Mouse (Mus musculus) left cerebral cortex, postnatal 25 days (tissue): ENCODE data around the gene Dxo. TPM values are rescaled to one million over a fixed set of nuclear protein-coding genes. Genes with fewer than 3 reads are reported as not detected.
"Not testable (repeated sequence)": the region's sequence is repeated elsewhere in the genome, so short reads cannot be mapped to it uniquely, and the experiment has no call there.

Source experiments
- DNase-seq, 2 experiments: peaks; one replicate each; pipeline ENCODE4 v3.0.0; 2022; ENCODE audit warnings: low spot score in 2 of 2, mixed read lengths in 1 of 2
- intact Hi-C: fragments of 180-260 bp; cut with DNase I; formaldehyde crosslinking; loops from one replicate; pipeline ENCODE4 v1.15.1; 2025
- total RNA-seq, 2 experiments: library from RNA; stranded (reverse); gene quantifications; 2 replicates each; pipeline ENCODE4 v1.2.3; 2021

Dxo gene
- total RNA-seq, result 10 to 100 TPM; 35.9 to 37.1 TPM

DNA sequence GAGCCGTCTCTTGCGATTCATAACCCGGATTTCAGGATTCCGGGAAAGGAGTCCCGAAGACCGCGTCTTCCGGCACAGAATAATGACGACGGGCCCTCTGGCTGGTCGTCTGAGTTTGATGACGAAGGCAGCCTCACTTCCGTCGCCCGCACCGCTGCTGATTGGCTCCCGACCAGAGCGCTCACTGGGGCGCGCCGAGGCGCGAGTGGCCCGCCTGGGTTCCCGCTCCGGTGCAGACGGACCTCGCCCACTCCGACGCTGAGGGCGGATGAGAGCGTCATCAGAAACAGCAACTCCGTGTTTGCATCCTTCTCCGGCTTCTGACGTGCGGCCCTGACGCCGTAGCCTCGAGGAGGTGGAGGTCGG, at the start of gene Dxo, which contains the start of gene Stk19:
Gene Dxo (plus strand): TSS at position 164 of the 366 bp plus-strand sequence.
Gene Stk19 (minus strand): TSS at position 90 of the 366 bp plus-strand sequence.
- peak; percentile 99 for DNase-seq
- intact Hi-C loops, result loop anchor here (1.0 kb wide), 1 partner anchor 13 kb away; the partner anchor contains the start of genes Nelfe and Skiv2l

DNA sequence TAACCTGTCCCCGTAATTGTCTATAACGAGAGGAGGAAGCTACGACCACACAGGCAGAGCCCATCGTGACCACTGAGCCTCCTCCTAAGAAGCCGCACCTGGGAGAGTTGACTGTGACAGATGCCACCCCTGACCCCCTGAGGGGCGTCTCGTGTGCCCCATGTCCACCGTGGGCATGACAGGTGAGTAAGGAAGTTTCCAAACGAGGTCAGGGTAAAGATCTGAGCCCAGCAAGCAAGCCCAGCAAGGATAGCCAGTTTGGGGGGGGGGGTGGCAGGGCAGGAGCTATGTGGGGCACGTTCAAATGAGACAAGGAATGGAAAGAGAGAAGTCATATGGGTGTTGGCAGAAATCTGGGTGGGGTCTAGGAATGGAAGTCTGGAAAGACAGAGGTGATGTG, 41.8 kb upstream of the Dxo start:
- DNase-seq, result no peak
- intact Hi-C loops, result no loop called here

DNA sequence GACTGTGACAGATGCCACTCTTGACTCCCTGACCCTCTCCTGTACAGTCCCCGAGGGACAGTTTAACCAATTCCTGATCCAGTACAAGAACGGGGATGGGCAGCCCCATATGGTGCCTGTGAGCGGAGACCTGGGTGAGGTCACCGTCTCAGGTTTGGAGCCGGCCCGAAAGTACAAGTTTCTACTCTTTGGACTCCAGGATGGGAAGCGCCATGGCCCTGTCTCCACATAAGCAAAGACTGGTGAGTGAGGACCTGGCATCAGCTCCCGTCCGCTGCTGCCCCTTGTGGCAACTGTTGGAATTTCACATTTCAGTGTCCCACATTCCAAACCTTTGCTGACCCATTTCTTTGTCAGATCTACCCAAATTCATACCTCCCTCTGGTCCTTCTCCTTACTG, 41.2 kb upstream of the Dxo start:
- intact Hi-C loops, result no loop called here
- peak in 1 of 2 experiments; percentile 21 for DNase-seq

DNA sequence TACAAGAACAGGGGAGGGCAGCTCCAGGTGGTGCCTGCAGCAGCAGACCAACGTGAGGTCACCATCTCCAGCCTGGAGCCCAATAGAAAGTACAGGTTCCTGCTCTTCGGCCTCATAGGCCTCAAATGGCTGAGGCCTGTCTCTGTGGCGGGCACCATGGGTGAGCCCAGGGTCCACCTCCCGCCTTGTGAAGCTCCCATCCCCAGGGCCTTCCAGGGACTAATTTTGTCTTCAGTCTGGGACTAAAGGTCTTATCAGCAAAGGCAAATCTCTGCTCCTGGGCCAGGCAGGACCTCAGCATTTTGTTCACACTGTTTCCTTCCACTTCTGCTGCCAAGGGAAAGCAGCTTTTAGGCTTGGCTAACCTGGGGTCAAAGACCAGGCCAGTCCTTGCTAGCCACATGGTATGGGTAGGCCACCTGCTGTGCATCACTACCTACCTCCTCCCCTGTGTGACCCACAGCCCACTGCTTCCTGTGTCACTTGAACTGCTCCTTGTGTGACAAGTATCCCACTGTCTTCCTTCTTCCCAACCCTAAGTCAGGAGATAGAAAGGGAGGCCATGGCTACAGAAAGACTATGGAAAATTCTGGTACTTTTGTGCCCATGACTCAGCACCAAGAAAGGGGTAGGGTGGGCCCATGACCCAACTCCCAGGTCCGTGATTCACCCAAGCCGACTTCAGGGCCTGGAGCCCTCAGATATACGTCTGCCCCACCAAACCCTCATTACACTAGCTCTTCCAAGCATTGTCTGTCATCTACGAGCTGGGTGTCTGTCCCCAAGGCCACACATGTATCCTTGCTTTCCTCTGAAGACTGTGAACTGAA, 40.3 kb upstream of the Dxo start:
- intact Hi-C loops, result no loop called here
- no peak for DNase-seq

GRCm38 (mm10) chr17:34797211-34797995, 39.4 kb upstream of the Dxo start:
- DNase-seq, intact Hi-C loops: not testable (repeated sequence)

GRCm38 (mm10) chr17:34798071-34798470, 38.7 kb upstream of the Dxo start:
- DNase-seq, intact Hi-C loops: not testable (repeated sequence)

- intact Hi-C loops, result no loop called here
- no peak for DNase-seq
Measured at GRCm38 (mm10) chr17:34798866-34799530, 37.8 kb upstream of the Dxo start.

DNA sequence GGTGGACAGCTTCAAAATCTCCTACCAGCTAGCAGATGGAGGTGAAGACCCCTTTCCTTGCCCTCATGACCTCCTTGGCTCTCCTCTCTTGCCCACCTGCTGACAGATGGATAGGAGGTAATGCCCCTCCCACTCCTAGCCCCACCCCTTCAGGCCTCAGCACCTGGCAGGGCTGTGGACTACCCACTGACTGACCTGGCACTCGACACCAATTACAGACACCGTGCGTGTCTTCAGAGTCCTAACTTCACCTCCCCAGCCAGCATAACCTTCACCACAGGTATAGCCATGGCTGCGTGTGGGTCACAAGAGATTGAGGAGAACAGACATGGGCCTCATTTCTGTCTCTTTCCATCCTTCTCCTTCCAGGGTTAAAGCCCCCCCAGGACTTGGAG, 37.3 kb upstream of the Dxo start:
- intact Hi-C loops, result no loop called here
- DNase-seq, result no peak

- intact Hi-C loops, DNase-seq: not testable (repeated sequence)
Measured at GRCm38 (mm10) chr17:34800781-34801305, 36.0 kb upstream of the Dxo start.

- intact Hi-C loops, result loop anchor here (2.0 kb wide), 1 partner anchor 84 kb away; no protein-coding TSS in a partner anchor
- DNase-seq, result not testable (repeated sequence)
Measured at GRCm38 (mm10) chr17:34802756-34803155, 34.1 kb upstream of the Dxo start.

- not testable (repeated sequence) for DNase-seq
- intact Hi-C loops, result loop anchor here (2.0 kb wide), 1 partner anchor 85 kb away; no protein-coding TSS in a partner anchor
Measured at GRCm38 (mm10) chr17:34803367-34803766, 33.5 kb upstream of the Dxo start.

- DNase-seq, intact Hi-C loops: not testable (repeated sequence)
Measured at GRCm38 (mm10) chr17:34804301-34804700, 32.5 kb upstream of the Dxo start, which contains the start of gene Cyp21a1. Cyp21a1 (minus strand) TSS chr17:34804561.

- intact Hi-C loops, result no loop called here
- DNase-seq, result no peak
Measured at GRCm38 (mm10) chr17:34804871-34805562, 31.8 kb upstream of the Dxo start.

DNA sequence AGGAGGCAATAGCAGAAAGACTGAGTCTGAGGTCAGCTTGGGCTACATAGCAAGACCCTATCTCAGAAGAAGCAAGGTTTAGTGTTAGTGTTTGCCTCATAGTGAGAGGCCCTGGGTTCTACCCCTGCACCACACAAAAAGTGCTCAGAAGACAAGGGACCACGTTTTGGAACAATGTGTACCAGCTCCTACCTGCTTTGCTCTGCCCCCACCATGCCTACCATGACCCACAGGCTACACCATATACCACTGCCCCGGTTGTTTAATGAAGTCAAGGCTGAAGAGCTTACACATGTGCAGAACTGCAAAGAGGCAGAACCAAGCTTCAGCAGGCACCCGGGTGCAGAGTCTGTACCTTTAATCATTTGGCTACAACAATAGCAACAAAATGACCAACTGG, 29.6 kb upstream of the Dxo start:
- no peak for DNase-seq
- intact Hi-C loops, result no loop called here

DNA sequence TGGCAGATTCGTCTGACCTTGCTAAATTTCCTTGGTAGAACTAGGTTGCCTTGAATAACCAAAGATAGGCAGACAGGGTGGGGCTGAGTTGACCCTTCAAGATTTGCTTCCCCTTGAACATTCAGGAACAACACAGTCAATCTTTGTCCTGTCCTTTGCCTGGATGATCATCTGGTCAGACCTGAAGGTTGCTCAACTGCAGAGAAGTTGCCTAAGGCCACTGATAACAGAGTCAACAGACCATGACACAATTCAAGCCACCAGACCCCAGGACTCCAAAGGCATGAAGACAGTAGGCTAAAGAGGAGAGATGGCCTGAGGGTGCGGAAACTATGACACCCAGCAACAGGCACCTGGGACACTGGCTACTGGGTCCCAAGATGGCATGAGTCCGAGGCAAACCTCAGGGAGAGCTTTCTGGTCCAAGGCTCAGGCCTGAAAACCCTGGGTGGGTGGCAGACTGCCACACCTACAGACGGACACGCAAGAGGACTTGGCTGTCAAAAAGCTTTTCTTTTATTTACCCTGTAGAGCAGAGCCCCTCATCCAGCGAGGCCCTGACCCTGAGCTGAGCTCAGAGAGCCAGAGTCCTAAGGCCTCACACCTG, 28.1 kb upstream of the Dxo start:
- no peak for DNase-seq
- intact Hi-C loops, result no loop called here

GRCm38 (mm10) chr17:34810411-34810810, 26.4 kb upstream of the Dxo start:
- DNase-seq, result not testable (repeated sequence)
- intact Hi-C loops, result loop anchor here (5.0 kb wide), 1 partner anchor 158 kb away; no protein-coding TSS in a partner anchor

DNA sequence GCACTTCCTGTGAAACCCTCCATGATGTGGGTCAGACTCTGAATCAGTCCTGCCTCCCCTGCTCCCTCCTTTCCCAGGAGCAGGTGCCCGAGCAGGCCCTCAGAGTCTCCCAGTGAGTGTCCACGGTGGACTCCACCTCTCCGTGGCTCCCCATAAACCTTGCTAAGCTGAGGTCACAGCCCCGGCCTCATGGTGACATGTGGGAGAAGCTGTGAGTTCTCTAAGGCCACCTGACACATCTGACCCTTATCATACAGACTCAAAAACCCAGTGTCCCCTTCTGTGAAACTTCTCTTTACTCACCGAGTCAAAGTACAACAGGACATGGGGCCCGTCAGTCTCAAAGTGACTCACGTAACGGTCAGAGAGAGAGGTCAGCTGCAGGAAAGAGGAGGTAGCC, 26.0 kb upstream of the Dxo start:
- intact Hi-C loops, result loop anchor here (5.0 kb wide), 1 partner anchor 159 kb away; no protein-coding TSS in a partner anchor
- not testable (repeated sequence) for DNase-seq

GRCm38 (mm10) chr17:34811275-34811674, 25.5 kb upstream of the Dxo start:
- intact Hi-C loops, result loop anchor here (5.0 kb wide), 1 partner anchor 159 kb away; no protein-coding TSS in a partner anchor
- DNase-seq, result no peak
